Mouse (Mus musculus) forebrain, embryonic 13.5 days (tissue): ENCODE results near the gene Sdhb. TPM values are rescaled to one million over a fixed set of nuclear protein-coding genes. Genes with fewer than 3 reads are reported as not detected.

Experiments
- ATAC-seq: fragments of 200-750 bp; cut with Nextera tagmentation; 2 replicates; pipeline ENCODE4 v1.8.0; 2017
- H3K27ac ChIP-seq: fragments of 300-500 bp; sonication (generic); 2 replicates; pipeline ENCODE4 v1.5.1; 2015; ENCODE audit warnings: inconsistent platforms, mild to moderate bottlenecking, moderate library complexity
- H3K27me3 ChIP-seq: fragments of 300-500 bp; sonication (generic); 2 replicates; pipeline ENCODE4 v1.6.1; 2015; ENCODE audit warnings: mild to moderate bottlenecking, inconsistent platforms
- H3K36me3 ChIP-seq: fragments of 300-500 bp; sonication (generic); 2 replicates; pipeline ENCODE4 v1.6.1; 2015; ENCODE audit warnings: mild to moderate bottlenecking, inconsistent platforms; ENCODE audit not compliant: poor library complexity, severe bottlenecking
- H3K4me1 ChIP-seq: fragments of 300-500 bp; sonication (generic); 2 replicates; pipeline ENCODE4 v1.6.1; 2015; ENCODE audit warnings: inconsistent platforms
- H3K4me2 ChIP-seq: fragments of 300-500 bp; sonication (generic); 2 replicates; pipeline ENCODE4 v1.6.1; 2015; ENCODE audit warnings: inconsistent platforms, mild to moderate bottlenecking, moderate library complexity
- H3K4me3 ChIP-seq: fragments of 300-500 bp; sonication (generic); 2 replicates; pipeline ENCODE4 v1.5.1; 2015; ENCODE audit warnings: mild to moderate bottlenecking, inconsistent platforms
- H3K9ac ChIP-seq: fragments of 300-500 bp; sonication (generic); 2 replicates; pipeline ENCODE4 v1.6.1; 2015; ENCODE audit warnings: mild to moderate bottlenecking, inconsistent platforms
- H3K9me3 ChIP-seq: fragments of 300-500 bp; sonication (generic); replicated peaks from 2 replicates; pipeline ENCODE4 v1.6.1; 2016; ENCODE audit warnings: inconsistent platforms
- WGBS: fragments of 180-500 bp; shearing (Covaris S2); methylation state at CpG from one replicate; pipeline ENCODE4 v1.1.7; 2015; 5-methylcytosine and 5-hydroxymethylcytosine counted together
- polyA plus RNA-seq: library from polyadenylated mRNA; unstranded; fragments of >200 nt; fragmentation: Nextera tagmentation; extraction: Ambion mirVana; gene quantifications from 2 replicates; pipeline ENCODE4 v1.2.1, GENCODE M21; 2015

Sdhb gene
- polyA plus RNA-seq, 1 experiment from 2014 or later = 478 TPM

DNA sequence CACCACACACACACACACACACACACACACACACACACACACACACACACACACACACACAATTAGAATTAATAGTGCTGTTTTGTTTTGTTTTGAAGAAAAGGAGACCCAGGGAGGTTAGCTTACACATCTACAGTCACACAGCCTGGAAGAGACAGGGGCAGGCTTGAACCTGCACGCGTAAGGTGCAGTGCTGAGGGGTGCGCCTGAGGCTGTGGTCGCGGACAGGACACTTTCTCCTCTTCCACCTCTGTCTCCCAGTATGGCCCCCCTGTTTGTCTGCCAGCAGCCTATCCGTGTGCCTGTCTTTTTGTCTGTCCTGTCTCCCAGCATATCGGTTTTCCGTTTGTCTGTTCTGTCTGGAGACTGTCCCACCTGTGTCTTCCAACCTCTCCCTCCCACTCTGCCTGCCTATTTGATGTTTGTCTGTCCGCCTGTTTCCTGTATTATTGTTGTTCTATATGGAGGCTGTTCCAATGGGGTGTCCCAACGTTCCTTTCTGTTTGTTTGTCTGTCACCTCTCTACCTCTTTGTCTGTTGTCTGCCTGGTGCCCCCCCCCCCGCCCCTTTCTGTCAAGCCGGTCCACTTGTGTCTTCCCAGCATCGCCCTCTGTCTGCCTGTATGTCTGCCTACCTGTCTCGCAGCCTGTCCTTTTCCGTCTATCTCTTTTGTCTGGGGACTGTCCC lies 25.2 kb downstream of the Sdhb start:
- H3K9ac ChIP-seq = peak overlapping the region; percentile 97
- no peaks in the 10 kb centered on the region for H3K27me3 ChIP-seq
- H3K9me3 ChIP-seq = 0 out of 2 replicates have a peak, but pooled peaks cover 6% of the 10 kb centered on the region
- H3K4me2 ChIP-seq = peak overlapping the region; percentile 82
- peaks cover 10% of the 10 kb centered on the region; the same call in 1 of the 2 replicates for H3K36me3 ChIP-seq
- peak overlapping the region; percentile 68 for H3K27ac ChIP-seq
- peak; percentile 26 for ATAC-seq
- H3K4me3 ChIP-seq = peak overlapping the region; percentile 85
- H3K4me1 ChIP-seq = peaks cover 41% of the 10 kb centered on the region
- 23% methylated on average over 14 of the region's 15 CpGs for WGBS

DNA sequence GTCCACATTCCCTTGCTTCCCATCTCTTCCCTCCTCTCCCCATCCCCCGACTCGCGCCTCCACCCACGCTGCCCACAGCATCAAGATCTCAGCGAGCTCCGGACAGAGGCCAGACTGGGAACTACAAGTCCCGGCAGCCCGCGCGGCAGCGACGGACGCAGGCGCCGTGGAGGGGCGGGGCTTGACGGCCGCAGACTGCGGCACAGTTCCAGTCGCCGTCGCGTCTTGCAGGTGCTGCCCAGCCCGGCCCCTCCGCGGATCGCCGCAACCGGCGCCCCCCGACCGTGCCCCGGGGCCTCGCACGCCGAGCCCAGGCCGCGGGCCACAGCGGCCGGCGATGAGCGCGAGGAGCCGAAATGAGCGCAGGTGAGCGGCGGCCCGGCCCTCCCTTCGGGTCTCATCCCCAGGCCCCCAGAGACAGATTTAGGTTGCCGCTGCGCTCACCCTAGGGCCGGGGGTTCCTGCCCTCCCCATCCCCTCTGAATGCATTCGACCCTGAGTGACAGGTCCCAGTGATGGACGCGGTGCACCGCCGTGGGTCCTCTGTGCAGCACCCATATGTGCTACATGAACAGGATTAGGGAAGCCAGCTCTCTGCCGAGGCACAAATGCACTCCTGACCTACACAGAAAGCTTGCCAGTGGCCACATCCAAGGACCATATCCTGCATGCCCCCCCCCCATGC lies 25.9 kb downstream of the Sdhb start, which contains the start of gene Atp13a2:
Gene Atp13a2 (plus strand): TSS at position 163 of the 685 bp plus-strand sequence.
- Histone ChIP-seq H3K36me3 (peaks cover 15% of the 10 kb centered on the region; the same call in 1 of the 2 replicates), H3K27me3 (no peaks in the 10 kb centered on the region), H3K9me3 (no peaks in the 10 kb centered on the region), H3K4me1 (peaks cover 41% of the 10 kb centered on the region), H3K4me2 (peak within 1 kb of the TSS; percentile 82), H3K27ac (peak within 1 kb of the TSS; percentile 68), H3K9ac (peak within 1 kb of the TSS; percentile 97), H3K4me3 (peak within 1 kb of the TSS; percentile 85)
- WGBS = under 1% methylated on average over 58 of the region's 58 CpGs
- peak; percentile 92 for ATAC-seq

DNA sequence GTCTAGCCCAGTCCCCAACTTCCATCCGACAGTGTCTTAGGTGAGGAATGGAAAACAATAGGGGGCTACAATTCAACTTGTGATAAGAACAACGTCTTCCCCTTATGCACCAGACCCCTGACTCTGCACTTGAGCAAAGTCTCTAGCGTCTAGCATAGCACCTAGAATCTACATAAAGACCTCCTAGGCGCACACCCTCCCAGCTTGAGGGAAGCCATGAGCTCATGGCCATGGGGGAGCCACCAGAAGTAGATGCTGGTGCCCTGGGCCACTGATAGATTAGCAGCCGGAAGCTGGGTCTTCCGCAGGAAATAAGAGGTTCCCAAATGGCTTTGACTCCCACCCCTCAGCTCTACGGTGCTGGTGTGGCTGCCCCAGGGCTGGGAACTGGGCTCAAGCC lies 26.5 kb downstream of the Sdhb start:
- Histone ChIP-seq H3K9ac (peak overlapping the region; percentile 97), H3K36me3 (peaks cover 21% of the 10 kb centered on the region), H3K27ac (no peak overlapping the region), H3K4me3 (peak overlapping the region; percentile 85), H3K4me2 (peak overlapping the region; percentile 82), H3K9me3 (no peaks in the 10 kb centered on the region), H3K4me1 (peaks cover 41% of the 10 kb centered on the region), H3K27me3 (no peaks in the 10 kb centered on the region)
- ATAC-seq = no peak
- 28% methylated on average over 7 of the region's 7 CpGs for WGBS

DNA sequence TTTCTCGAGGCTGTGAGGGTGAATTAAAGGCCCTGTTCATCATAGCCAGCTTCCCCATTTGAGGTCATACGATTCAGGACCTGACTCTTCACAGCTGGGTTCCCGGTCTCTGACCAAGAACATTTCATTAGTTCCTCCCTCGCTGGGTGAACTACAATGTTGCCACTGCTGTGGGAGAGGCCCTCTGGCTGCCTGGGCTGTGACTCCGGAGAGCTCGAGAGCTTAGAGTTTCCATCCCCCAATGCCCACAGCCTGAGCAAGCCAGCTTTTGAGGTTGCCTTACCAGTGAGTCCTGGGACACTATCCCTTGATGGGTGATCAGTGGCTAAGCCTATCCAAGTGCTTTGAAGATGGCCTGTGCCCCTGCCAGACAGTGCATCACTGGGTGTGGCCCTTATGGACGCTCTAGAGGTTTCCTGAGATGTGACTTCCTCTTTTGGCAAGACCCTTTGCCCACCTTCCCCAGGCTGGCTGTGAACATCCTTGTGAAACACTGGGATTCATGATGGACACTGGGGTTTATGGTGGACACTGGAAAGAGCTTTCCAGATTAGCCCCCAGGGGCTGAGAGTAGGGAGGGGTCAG lies 27.8 kb downstream of the Sdhb start:
- Histone ChIP-seq H3K9me3 (no peaks in the 10 kb centered on the region), H3K27ac (no peak overlapping the region)
- no peak for ATAC-seq

GRCm38 (mm10) chr4:140989447-140989846 lies 28.4 kb downstream of the Sdhb start:
- Histone ChIP-seq H3K4me3 (no peak overlapping the region), H3K9ac (0 out of 2 replicates have a peak overlapping the region, but pooled peaks have one; percentile 8), H3K36me3 (peaks cover 40% of the 10 kb centered on the region), H3K9me3 (no peaks in the 10 kb centered on the region), H3K4me2 (no peak overlapping the region), H3K27ac (no peak overlapping the region), H3K4me1 (peaks cover 30% of the 10 kb centered on the region), H3K27me3 (no peaks in the 10 kb centered on the region)
- ATAC-seq = no peak
- 92% methylated on average over 14 of the region's 14 CpGs for WGBS

More for the DNA sequence above, 27.8 kb downstream of the Sdhb start:
- Histone ChIP-seq H3K4me3 (no peak overlapping the region), H3K4me1 (peaks cover 30% of the 10 kb centered on the region), H3K36me3 (peaks cover 33% of the 10 kb centered on the region), H3K9ac (0 out of 2 replicates have a peak overlapping the region, but pooled peaks have one; percentile 0), H3K4me2 (peak overlapping the region; percentile 82), H3K27me3 (no peaks in the 10 kb centered on the region)
- WGBS = 68% methylated on average over 7 of the region's 7 CpGs

GRCm38 (mm10) chr4:140992215-140992614 lies 31.2 kb downstream of the Sdhb start:
- ATAC-seq = no peak

GRCm38 (mm10) chr4:140993846-140994245 lies 32.8 kb downstream of the Sdhb start:
- H3K36me3 ChIP-seq = peaks cover 82% of the 10 kb centered on the region
- ATAC-seq = no peak
- peaks cover 8% of the 10 kb centered on the region for H3K4me1 ChIP-seq
- no peak overlapping the region for H3K4me2 ChIP-seq
- WGBS = 81% methylated on average over 8 of the region's 8 CpGs
- H3K27ac ChIP-seq = no peak overlapping the region
- H3K9ac ChIP-seq = no peak overlapping the region
- H3K9me3 ChIP-seq = no peaks in the 10 kb centered on the region
- no peaks in the 10 kb centered on the region for H3K27me3 ChIP-seq
- no peak overlapping the region for H3K4me3 ChIP-seq

More at GRCm38 (mm10) chr4:140992215-140992614, 31.2 kb downstream of the Sdhb start:
- no peaks in the 10 kb centered on the region for H3K27me3 ChIP-seq
- no peak overlapping the region for H3K4me2 ChIP-seq
- H3K27ac ChIP-seq = no peak overlapping the region
- 82% methylated on average over 20 of the region's 20 CpGs for WGBS
- peaks cover 67% of the 10 kb centered on the region for H3K36me3 ChIP-seq
- H3K4me1 ChIP-seq = peaks cover 24% of the 10 kb centered on the region
- H3K9me3 ChIP-seq = no peaks in the 10 kb centered on the region
- no peak overlapping the region for H3K4me3 ChIP-seq
- H3K9ac ChIP-seq = no peak overlapping the region

DNA sequence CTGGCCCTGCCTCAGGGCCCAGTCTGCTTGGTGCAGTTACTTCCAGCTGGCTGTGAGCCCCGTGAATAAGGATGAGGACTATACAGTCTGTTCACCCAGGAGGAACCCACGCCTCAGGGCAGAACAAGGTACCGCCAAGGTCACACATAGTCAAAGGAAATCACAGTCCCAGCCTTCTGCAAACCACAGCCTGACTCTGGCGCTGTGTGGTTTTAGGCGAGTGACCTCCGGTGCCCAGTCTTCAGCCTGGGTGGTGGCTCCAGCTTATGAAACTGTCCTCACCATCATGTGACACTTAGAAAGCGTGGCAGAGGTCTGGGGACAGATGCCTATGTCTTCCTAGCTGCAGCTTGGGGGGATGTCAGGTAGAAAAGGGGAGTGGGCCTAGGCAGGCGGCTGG lies 34.8 kb downstream of the Sdhb start:
- no peaks in the 10 kb centered on the region for H3K27me3 ChIP-seq
- 92% methylated on average over 8 of the region's 8 CpGs for WGBS
- no peaks in the 10 kb centered on the region for H3K9me3 ChIP-seq
- ATAC-seq = no peak
- no peak overlapping the region for H3K4me3 ChIP-seq
- H3K9ac ChIP-seq = no peak overlapping the region
- H3K36me3 ChIP-seq = peaks cover 91% of the 10 kb centered on the region
- H3K4me1 ChIP-seq = no peaks in the 10 kb centered on the region
- H3K27ac ChIP-seq = no peak overlapping the region
- H3K4me2 ChIP-seq = no peak overlapping the region

GRCm38 (mm10) chr4:140996812-140997211 lies 35.8 kb downstream of the Sdhb start:
- H3K4me2 ChIP-seq = no peak overlapping the region
- no peaks in the 10 kb centered on the region for H3K27me3 ChIP-seq
- H3K36me3 ChIP-seq = peaks cover 97% of the 10 kb centered on the region
- H3K4me3 ChIP-seq = no peak overlapping the region
- no peak for ATAC-seq
- no peaks in the 10 kb centered on the region for H3K4me1 ChIP-seq
- H3K27ac ChIP-seq = no peak overlapping the region
- H3K9ac ChIP-seq = no peak overlapping the region
- WGBS = 96% methylated on average over 9 of the region's 9 CpGs
- no peaks in the 10 kb centered on the region for H3K9me3 ChIP-seq

DNA sequence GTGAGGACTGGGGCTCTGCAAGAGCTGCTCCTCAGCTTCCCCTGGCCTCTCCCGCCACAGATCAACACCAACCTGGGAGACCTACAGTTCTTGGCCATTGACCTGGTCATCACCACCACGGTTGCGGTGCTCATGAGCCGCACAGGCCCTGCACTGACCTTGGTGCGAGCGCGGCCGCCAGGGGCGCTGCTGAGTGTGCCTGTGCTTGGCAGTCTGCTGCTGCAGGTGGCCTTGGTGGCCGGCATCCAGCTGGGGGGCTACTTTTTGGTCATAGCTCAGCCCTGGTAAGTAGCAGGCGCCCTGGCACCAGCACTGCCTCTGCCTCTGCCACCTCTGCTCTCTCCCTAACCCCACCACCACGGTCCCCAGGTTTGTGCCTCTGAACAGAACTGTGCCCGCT lies 45.0 kb downstream of the Sdhb start:
- no peak overlapping the region for H3K27ac ChIP-seq
- peaks cover 5% of the 10 kb centered on the region for H3K9me3 ChIP-seq
- H3K4me2 ChIP-seq = no peak overlapping the region
- 89% methylated on average over 13 of the region's 13 CpGs for WGBS
- no peak for ATAC-seq
- H3K4me3 ChIP-seq = no peak overlapping the region
- no peaks in the 10 kb centered on the region for H3K27me3 ChIP-seq
- H3K4me1 ChIP-seq = peaks cover 6% of the 10 kb centered on the region
- H3K9ac ChIP-seq = no peak overlapping the region
- peaks cover 76% of the 10 kb centered on the region for H3K36me3 ChIP-seq

DNA sequence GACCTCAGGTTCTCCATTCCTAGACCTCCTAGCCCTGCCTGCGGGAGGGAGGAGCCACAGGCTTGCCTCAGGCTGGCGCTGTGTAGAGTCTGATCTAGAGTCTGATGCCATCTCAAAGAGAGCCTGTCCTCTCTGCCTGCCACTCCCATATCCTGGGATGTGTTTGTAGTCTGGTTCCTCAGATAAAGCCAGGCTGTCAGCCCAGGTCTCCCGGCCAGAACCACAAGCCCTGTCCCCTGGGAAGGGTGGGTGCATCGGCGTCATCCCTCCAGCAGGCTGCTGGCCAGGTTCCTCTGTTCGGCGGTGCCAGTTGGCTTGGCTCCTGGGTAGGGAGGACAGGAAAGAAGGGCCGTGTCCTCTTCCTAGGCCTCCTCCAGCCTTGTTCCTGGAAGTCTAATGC lies 47.0 kb downstream of the Sdhb start:
- WGBS = 86% methylated on average over 8 of the region's 8 CpGs
- Histone ChIP-seq H3K4me2 (no peak overlapping the region), H3K27me3 (no peaks in the 10 kb centered on the region), H3K27ac (peak overlapping the region; percentile 2; the same call in 1 of the 2 replicates), H3K4me1 (peaks cover 26% of the 10 kb centered on the region), H3K36me3 (peaks cover 61% of the 10 kb centered on the region), H3K9me3 (peaks cover 5% of the 10 kb centered on the region), H3K4me3 (no peak overlapping the region), H3K9ac (no peak overlapping the region)
- no peak for ATAC-seq

DNA sequence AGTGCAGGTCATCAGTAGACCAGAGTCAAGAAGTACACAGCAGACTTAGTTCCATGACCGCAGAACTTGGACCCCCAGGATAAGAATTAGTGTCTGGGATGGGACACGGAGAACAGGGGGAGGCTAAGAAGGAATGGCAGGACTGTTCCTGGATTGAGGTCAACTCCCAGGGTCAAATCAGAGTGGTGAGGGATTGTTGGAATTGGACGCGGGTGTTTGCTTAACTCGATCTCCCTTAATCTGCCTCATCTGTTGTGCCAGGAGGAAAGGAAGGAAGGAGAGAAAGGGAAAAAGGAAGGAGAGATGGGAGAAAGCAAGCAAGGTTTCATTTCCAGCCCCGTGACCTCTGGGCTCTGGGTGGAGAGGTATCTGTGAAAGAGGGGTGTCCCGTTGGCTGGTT lies 49.1 kb downstream of the Sdhb start, which contains the start of gene Mfap2:
Gene Mfap2 (plus strand): TSS at position 301 of the 400 bp plus-strand sequence.
- Histone ChIP-seq H3K9me3 (peaks cover 5% of the 10 kb centered on the region), H3K4me1 (peaks cover 45% of the 10 kb centered on the region), H3K4me2 (peak within 1 kb of the TSS; percentile 88), H3K9ac (peak within 1 kb of the TSS; percentile 94), H3K36me3 (peaks cover 61% of the 10 kb centered on the region), H3K27ac (peak within 1 kb of the TSS; percentile 90), H3K27me3 (no peaks in the 10 kb centered on the region), H3K4me3 (peak within 1 kb of the TSS; percentile 81)
- 22% methylated on average over 7 of the region's 7 CpGs for WGBS
- no peak for ATAC-seq
